Mouse (Mus musculus) myocyte (in vitro differentiated cells): ENCODE measurements around the gene Itsn1.

Source experiments
- MAX ChIP-seq: IDR thresholded peaks from one replicate; pipeline ENCODE4 v1.6.1; 2011; ENCODE audit warnings: low read depth, mild to moderate bottlenecking, control low read depth
- MYOD1 ChIP-seq, 3 experiments: IDR thresholded peaks; one replicate each; pipeline ENCODE4 v1.6.1; 2011; ENCODE audit warnings: control low read depth in 2 of 3, low read depth in 2 of 3, mild to moderate bottlenecking in 2 of 3, moderate library complexity in 1 of 3; ENCODE audit not compliant: insufficient read length in 2 of 3, control insufficient read depth in 1 of 3
- MYOG ChIP-seq, 3 experiments: IDR thresholded peaks; one replicate each; pipeline ENCODE4 v1.6.1; 2011; ENCODE audit warnings: control low read depth in 2 of 3, low read depth in 2 of 3, mild to moderate bottlenecking in 2 of 3; ENCODE audit not compliant: insufficient read length in 2 of 3, control insufficient read depth in 1 of 3, insufficient read depth in 1 of 3
- POLR2A ChIP-seq: IDR thresholded peaks from one replicate; pipeline ENCODE4 v1.6.1; 2011; ENCODE audit warnings: low read depth, mild to moderate bottlenecking, control low read depth, moderate library complexity; ENCODE audit not compliant: insufficient read length
- POLR2AphosphoS2 ChIP-seq: IDR thresholded peaks from one replicate; pipeline ENCODE4 v1.6.1; 2011; ENCODE audit warnings: low read depth, control low read depth; ENCODE audit not compliant: insufficient read length
- TCF12 ChIP-seq: IDR thresholded peaks from one replicate; pipeline ENCODE4 v1.6.1; 2011; ENCODE audit warnings: mild to moderate bottlenecking, control low read depth; ENCODE audit not compliant: poor library complexity, insufficient read depth, severe bottlenecking

GRCm38 (mm10) chr16:91810235-91810634 is 81.2 kb downstream of the Itsn1 start:
- no peak for TF ChIP-seq POLR2AphosphoS2
- TF ChIP-seq MYOG (IDR thresholded peaks at IDR 0.05; ENCODE audit: control insufficient read depth in 1 of 3, insufficient read depth in 1 of 3, insufficient read length in 2 of 3, low read depth in 2 of 3) = no peak
- no peak for TF ChIP-seq POLR2A
- no peak for TF ChIP-seq TCF12
- TF ChIP-seq MYOD1 (IDR thresholded peaks at IDR 0.05; ENCODE audit: control insufficient read depth in 1 of 3, insufficient read length in 2 of 3, low read depth in 2 of 3) = no peak
- no peak for TF ChIP-seq MAX
